Mouse (Mus musculus) MEL (cell line): ENCODE results near the gene Arhgef3. TPM values are rescaled to one million over a fixed set of nuclear protein-coding genes. Genes with fewer than 3 reads are reported as not detected.

ENCODE experiments used
- DNase-seq: peaks from one replicate; pipeline ENCODE4 v3.0.0; 2011; ENCODE audit warnings: low read depth, low spot score
- H3K27ac ChIP-seq: 2 replicates; pipeline ENCODE4 v1.5.1; 2012; ENCODE audit warnings: low read depth, mild to moderate bottlenecking, control low read depth, low read length, moderate library complexity; ENCODE audit not compliant: control insufficient read depth
- H3K27me3 ChIP-seq, 2 experiments: fragments of 150-350 bp in 1 of 2; sonication (generic) in 1 of 2; 2 replicates each; pipeline ENCODE4 v1.6.1; 2012; ENCODE audit warnings: low read length in 2 of 2, mild to moderate bottlenecking in 2 of 2, improper control_type of control experiment in 1 of 2, moderate library complexity in 1 of 2; ENCODE audit not compliant: insufficient read depth in 2 of 2, control insufficient read depth in 1 of 2
- H3K36me3 ChIP-seq, 2 experiments: 2 replicates each; pipeline ENCODE4 v1.6.1; 2012 to 2014; ENCODE audit warnings: low read length in 2 of 2, improper control_type of control experiment in 1 of 2, inconsistent platforms in 1 of 2, mild to moderate bottlenecking in 1 of 2; ENCODE audit not compliant: insufficient read depth in 2 of 2, control insufficient read depth in 1 of 2
- H3K4me1 ChIP-seq, 2 experiments: fragments of 150-350 bp in 1 of 2; sonication (generic) in 1 of 2; 2 replicates each; pipeline ENCODE4 v1.6.1; 2012; ENCODE audit warnings: low read length in 2 of 2, improper control_type of control experiment in 1 of 2, mild to moderate bottlenecking in 1 of 2; ENCODE audit not compliant: insufficient read depth in 2 of 2, control insufficient read depth in 1 of 2
- H3K4me3 ChIP-seq, 2 experiments: fragments of 150-350 bp in 1 of 2; sonication (generic) in 1 of 2; 2 replicates each; pipeline ENCODE4 v1.5.1; 2012; ENCODE audit warnings: low read depth in 2 of 2, low read length in 2 of 2, mild to moderate bottlenecking in 2 of 2, moderate library complexity in 2 of 2, control low read depth in 1 of 2, improper control_type of control experiment in 1 of 2; ENCODE audit not compliant: control insufficient read depth in 1 of 2, insufficient read depth in 1 of 2
- H3K79me2 ChIP-seq: 2 replicates; pipeline ENCODE4 v1.6.1; 2012; ENCODE audit warnings: mild to moderate bottlenecking, low read length, moderate library complexity; ENCODE audit not compliant: control insufficient read depth, poor library complexity, insufficient read depth
- H3K9ac ChIP-seq: 2 replicates; pipeline ENCODE4 v1.6.1; 2012; ENCODE audit warnings: low read depth, mild to moderate bottlenecking, control low read depth, low read length, moderate library complexity; ENCODE audit not compliant: control insufficient read depth, poor library complexity, severe bottlenecking
- H3K9me3 ChIP-seq: fragments of 150-350 bp; sonication (generic); replicated peaks from 2 replicates; pipeline ENCODE4 v1.6.1; 2012; ENCODE audit warnings: mild to moderate bottlenecking, low read length, improper control_type of control experiment, moderate library complexity; ENCODE audit not compliant: insufficient read depth
- CHD1 ChIP-seq: IDR thresholded peaks from 2 replicates; pipeline ENCODE4 v1.6.1; 2012; ENCODE audit warnings: low read depth, mild to moderate bottlenecking, inconsistent platforms, low read length, improper control_type of control experiment
- CHD2 ChIP-seq: IDR thresholded peaks from 2 replicates; pipeline ENCODE4 v1.6.1; 2011; ENCODE audit warnings: low read length, improper control_type of control experiment
- CTCF ChIP-seq, 3 experiments: IDR thresholded peaks in 2 of 3; conservative IDR thresholded peaks in 1 of 3; 2 replicates each; pipeline ENCODE4 v1.5.1; 2011 to 2012; ENCODE audit warnings: low read length in 3 of 3, low read depth in 2 of 3, mild to moderate bottlenecking in 2 of 3, improper control_type of control experiment in 1 of 3, inconsistent platforms in 1 of 3, mixed read lengths in 1 of 3, moderate library complexity in 1 of 3; ENCODE audit not compliant: control insufficient read depth in 1 of 3, insufficient read depth in 1 of 3, poor library complexity in 1 of 3, severe bottlenecking in 1 of 3
- E2F4 ChIP-seq: IDR thresholded peaks from 2 replicates; pipeline ENCODE4 v1.6.1; 2011; ENCODE audit warnings: low read depth, low read length, improper control_type of control experiment, borderline replicate concordance
- GATA1 ChIP-seq: IDR thresholded peaks from 2 replicates; pipeline ENCODE4 v1.6.1; 2011; ENCODE audit warnings: low read depth, low read length, improper control_type of control experiment
- HCFC1 ChIP-seq: IDR thresholded peaks from 2 replicates; pipeline ENCODE4 v1.6.1; 2012; ENCODE audit warnings: low read depth, mild to moderate bottlenecking, inconsistent platforms, low read length, improper control_type of control experiment, moderate library complexity
- MEF2A ChIP-seq: IDR thresholded peaks from 2 replicates; pipeline ENCODE4 v1.6.1; 2014; ENCODE audit warnings: low read depth, mild to moderate bottlenecking, inconsistent platforms, low read length, improper control_type of control experiment; ENCODE audit not compliant: poor library complexity, insufficient replicate concordance, severe bottlenecking; ENCODE audit errors: extremely low read depth
- MYB ChIP-seq: IDR thresholded peaks from 2 replicates; pipeline ENCODE4 v1.6.1; 2011; ENCODE audit warnings: mild to moderate bottlenecking, low read depth, low read length, improper control_type of control experiment
- NELFE ChIP-seq: IDR thresholded peaks from 2 replicates; pipeline ENCODE4 v1.6.1; 2011; ENCODE audit warnings: low read depth, low read length, improper control_type of control experiment
- POLR2AphosphoS5 ChIP-seq: IDR thresholded peaks from 2 replicates; pipeline ENCODE4 v1.6.1; 2012; ENCODE audit warnings: low read depth, borderline replicate concordance, mild to moderate bottlenecking, inconsistent platforms, low read length, moderate library complexity, mixed read lengths
- RAD21 ChIP-seq: IDR thresholded peaks from 2 replicates; pipeline ENCODE4 v1.6.1; 2011; ENCODE audit warnings: mild to moderate bottlenecking, low read depth, low read length, improper control_type of control experiment
- SIN3A ChIP-seq: IDR thresholded peaks from 2 replicates; pipeline ENCODE4 v1.6.1; 2012; ENCODE audit warnings: low read length, improper control_type of control experiment, inconsistent platforms
- SMC3 ChIP-seq: IDR thresholded peaks from 2 replicates; pipeline ENCODE4 v1.6.1; 2011; ENCODE audit warnings: low read depth, low read length, improper control_type of control experiment
- TBP ChIP-seq: IDR thresholded peaks from 2 replicates; pipeline ENCODE4 v1.8.0; 2011; ENCODE audit warnings: low read depth, low read length, improper control_type of control experiment
- ZC3H11A ChIP-seq: IDR thresholded peaks from 2 replicates; pipeline ENCODE4 v1.6.1; 2012; ENCODE audit warnings: low read depth, mild to moderate bottlenecking, inconsistent platforms, low read length, improper control_type of control experiment
- ZMIZ1 ChIP-seq: IDR thresholded peaks from 2 replicates; pipeline ENCODE4 v1.6.1; 2012; ENCODE audit warnings: low read depth, mild to moderate bottlenecking, inconsistent platforms, low read length, improper control_type of control experiment, moderate library complexity
- ZNF384 ChIP-seq: IDR thresholded peaks from 2 replicates; pipeline ENCODE4 v1.6.1; 2012; ENCODE audit warnings: low read depth, mild to moderate bottlenecking, inconsistent platforms, low read length, improper control_type of control experiment
- polyA plus RNA-seq, 2 experiments: library from polyadenylated mRNA; stranded (reverse) in 1 of 2; unstranded in 1 of 2; fragments of >175 nt in 1 of 2; fragments of >200 nt in 1 of 2; gene quantifications; 2 replicates each; pipeline versions ENCODE4 v1.2.1 to v1.2.4; 2012; ENCODE audit warnings: low replicate concordance in 2 of 2, low read depth in 1 of 2; ENCODE audit not compliant: insufficient read length in 2 of 2, insufficient read depth in 1 of 2, missing spikeins in 1 of 2
- total RNA-seq: library from RNA; depleted of rRNA; stranded (reverse); fragments of 300-350 nt; gene quantifications from 2 replicates; pipeline ENCODE4 v1.2.3, GENCODE M21; 2012

Arhgef3 gene
- total and polyA plus RNA-seq, 3 experiments = 2.1 to 2.7 TPM; not detected in 1

- no peak for TF ChIP-seq ZMIZ1
- TF ChIP-seq MYB = no peak
- no peak for TF ChIP-seq NELFE
- TF ChIP-seq CHD1 = 0 out of 2 replicates have a peak, but pooled peaks have one; percentile 75
Measured at GRCm38 (mm10) chr14:27336208-27337114, 221.8 kb downstream of the Arhgef3 start (continued).

- Histone ChIP-seq H3K27me3 (peaks cover 0 to 2% of the 10 kb centered on the region in 2 experiments; a peak in 1 of 4 replicates), H3K27ac (no peak overlapping the region), H3K36me3 (peaks cover 0 to 6% of the 10 kb centered on the region in 2 experiments; a peak in 1 of 4 replicates)
- TF ChIP-seq CHD1 = 0 out of 2 replicates have a peak, but pooled peaks have one; percentile 2
- TF ChIP-seq CHD2 = no peak
- peak; percentile 13; the same call in 1 of the 2 replicates for TF ChIP-seq GATA1
- TF ChIP-seq, all 39 proteins: peak for 2
- peaks cover 0 to 8% of the 10 kb centered on the region in 2 experiments; a peak in 2 of 4 replicates for H3K4me1 ChIP-seq
- peak overlapping the region; percentile 61 for H3K9ac ChIP-seq
- no peaks in the 10 kb centered on the region for H3K79me2 ChIP-seq
- peak; percentile 55 for DNase-seq
- H3K4me3 ChIP-seq = peak overlapping the region; percentile 64 to 80
- H3K9me3 ChIP-seq = no peaks in the 10 kb centered on the region
Measured at GRCm38 (mm10) chr14:27337156-27337555, 222.5 kb downstream of the Arhgef3 start.

- peaks cover 0 to 8% of the 10 kb centered on the region in 2 experiments; a peak in 2 of 4 replicates for H3K4me1 ChIP-seq
- H3K9me3 ChIP-seq = no peaks in the 10 kb centered on the region
- H3K4me3 ChIP-seq = no peak overlapping the region; a peak in 1 of 4 replicates
- TF ChIP-seq CTCF (IDR thresholded peaks at IDR 0.05 in 2 of 3, conservative IDR thresholded peaks at IDR 0.05 in 1 of 3; ENCODE audit: control insufficient read depth in 1 of 3, insufficient read depth in 1 of 3, low read depth in 2 of 3, low read length in 3 of 3, poor library complexity in 1 of 3, severe bottlenecking in 1 of 3) (peak in 2 of 3 experiments; percentile 41 to 69; a peak in 3 of 6 replicates), POLR2AphosphoS5 (no peak), RAD21 (peak; percentile 59), ZC3H11A (peak; percentile 31), ZNF384 (peak; percentile 69), HCFC1 (no peak), SMC3 (peak; percentile 70), TBP (0 out of 2 replicates have a peak, but pooled peaks have one; percentile 11), MEF2A (no peak), SIN3A (peak; percentile 37; the same call in 1 of the 2 replicates), E2F4 (no peak)
- no peak overlapping the region for H3K27ac ChIP-seq
- H3K79me2 ChIP-seq = no peaks in the 10 kb centered on the region
- H3K9ac ChIP-seq = no peak overlapping the region; the same call in 1 of the 2 replicates
- no peaks in the 10 kb centered on the region for H3K27me3 ChIP-seq
- H3K36me3 ChIP-seq = peaks cover 0 to 6% of the 10 kb centered on the region in 2 experiments; a peak in 1 of 4 replicates
- peak; percentile 80 for DNase-seq
Measured at GRCm38 (mm10) chr14:27338034-27338708, 223.5 kb downstream of the Arhgef3 start.
